Mouse (Mus musculus) 3T3-L1 (cell line): ENCODE results near the gene Mrps22.

Source experiments
- DNase-seq: peaks from one replicate; pipeline ENCODE4 v3.0.0-alpha.2; 2015; ENCODE audit warnings: low read depth, low spot score

Mrps22 gene

DNA sequence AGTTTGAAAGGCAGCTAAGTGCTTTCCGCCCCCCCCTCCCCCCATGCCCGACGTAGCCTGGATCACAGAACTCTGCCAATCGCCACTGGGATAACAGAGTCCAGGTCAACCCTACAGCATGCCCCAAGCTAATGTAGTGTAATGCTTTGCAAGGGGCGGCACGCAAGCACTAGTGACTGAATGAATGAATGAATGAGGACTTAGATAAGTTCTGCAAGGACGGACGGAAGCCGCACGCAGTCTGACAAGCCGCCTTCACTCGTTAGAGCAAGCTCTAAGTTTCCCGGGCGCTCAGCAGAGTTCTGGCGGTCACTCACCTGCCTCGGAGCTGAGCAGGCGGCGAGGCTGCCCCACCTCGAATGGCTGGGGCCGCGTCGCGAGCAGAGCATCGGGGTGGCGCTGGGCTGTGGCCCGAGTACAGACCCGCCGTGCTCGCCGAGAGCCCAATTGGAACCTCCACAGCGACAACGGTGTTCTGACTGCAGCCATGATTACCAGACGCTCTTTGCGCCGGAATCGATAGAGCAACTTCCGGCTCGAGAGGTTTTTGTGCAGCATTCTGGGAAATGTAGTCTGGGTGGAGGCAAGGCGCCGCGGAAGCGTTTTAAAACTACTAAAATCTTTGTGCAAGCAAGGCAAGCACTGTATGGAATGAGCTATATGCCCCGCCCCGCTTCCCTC is at the start of gene Mrps22:
Mrps22 (minus strand) TSS at position 505 of the 681 bp plus-strand sequence.
- peak; percentile 91 for DNase-seq

DNA sequence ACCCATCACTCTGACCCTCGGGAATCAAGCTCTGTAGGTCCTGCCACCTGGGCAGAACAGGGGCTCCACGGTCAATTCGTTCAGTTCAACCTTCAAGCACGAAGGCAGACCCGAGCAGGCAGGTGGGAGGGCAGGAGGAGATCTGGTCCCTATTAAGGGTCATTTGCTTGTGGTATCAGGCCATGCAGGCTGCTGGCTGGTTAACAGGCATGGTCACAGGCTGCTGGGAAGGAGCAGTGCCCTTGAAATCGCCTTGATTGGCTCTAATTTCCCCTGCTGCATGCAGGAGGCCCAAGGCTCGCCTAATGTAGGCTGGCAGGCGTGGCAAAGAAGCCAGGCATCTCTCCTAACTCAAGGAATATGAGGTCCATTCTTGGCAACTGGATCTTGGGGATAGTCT is 49.1 kb upstream of the Mrps22 start:
- no peak for DNase-seq

GRCm38 (mm10) chr9:98647418-98647817 is 46.0 kb upstream of the Mrps22 start:
- no peak for DNase-seq

DNA sequence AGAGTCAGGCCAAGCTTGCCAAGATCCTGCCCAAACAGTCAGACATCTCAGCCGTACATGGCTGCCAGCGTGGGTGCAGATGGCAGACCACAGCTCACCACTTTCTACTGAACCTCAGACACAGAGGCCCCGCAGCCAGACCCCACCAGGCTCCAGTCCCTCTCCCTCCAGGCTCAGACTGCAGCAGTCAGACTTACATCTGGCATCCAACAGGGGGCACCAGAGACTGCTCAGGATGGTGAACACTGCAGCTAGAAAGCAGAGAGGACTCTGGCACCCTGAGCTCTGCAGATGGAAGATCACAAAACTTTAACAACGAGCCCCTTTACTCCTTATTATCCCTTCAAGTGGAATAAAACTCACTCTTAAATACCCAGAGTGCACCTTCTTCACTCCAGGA is 44.3 kb upstream of the Mrps22 start:
- DNase-seq: peak; percentile 71

DNA sequence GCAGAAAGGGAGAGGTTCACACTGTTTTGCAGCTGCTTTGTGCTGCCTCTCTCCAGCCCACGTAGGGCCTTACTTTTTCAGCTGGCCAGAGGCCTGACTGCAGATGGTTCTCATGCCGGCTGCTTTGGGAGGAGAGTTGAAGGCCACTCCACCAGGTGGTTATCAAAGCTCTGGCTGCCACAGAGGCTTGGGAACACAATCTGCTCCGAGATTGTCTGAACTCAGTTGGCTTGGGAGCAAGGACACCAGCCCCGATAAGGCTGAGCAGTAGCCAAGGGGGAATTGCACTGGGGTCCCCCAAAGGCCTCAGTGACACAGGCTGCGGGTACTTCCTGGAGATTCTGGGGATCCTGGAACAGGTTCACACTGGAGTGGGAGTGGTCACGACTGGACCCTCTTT is 40.7 kb upstream of the Mrps22 start:
- no peak for DNase-seq

GRCm38 (mm10) chr9:98633287-98634162 is 32.1 kb upstream of the Mrps22 start:
- DNase-seq: no peak

- DNase-seq: no peak
These were observed 27.0 kb upstream of the Mrps22 start for GRCm38 (mm10) chr9:98628480-98628879.

DNA sequence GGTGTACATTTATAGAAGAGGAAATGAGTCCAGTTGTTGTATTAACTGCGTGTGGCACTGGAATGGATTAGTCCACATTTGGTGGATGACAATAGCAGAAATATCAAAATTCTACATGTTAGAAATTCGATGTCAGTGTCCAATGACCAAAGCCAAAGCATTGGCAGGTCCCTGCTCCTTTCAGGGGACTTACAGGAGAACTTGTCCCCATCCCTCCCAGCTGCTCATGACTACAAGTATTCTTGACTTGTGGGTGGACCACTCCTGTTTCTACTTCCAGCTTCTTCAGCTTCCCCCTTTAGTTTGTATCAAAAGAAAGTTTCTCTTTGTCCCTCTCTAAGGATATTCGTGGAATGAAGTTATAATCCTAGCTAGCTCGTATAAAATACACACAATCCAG is 3.4 kb upstream of the Mrps22 start:
- no peak for DNase-seq

DNA sequence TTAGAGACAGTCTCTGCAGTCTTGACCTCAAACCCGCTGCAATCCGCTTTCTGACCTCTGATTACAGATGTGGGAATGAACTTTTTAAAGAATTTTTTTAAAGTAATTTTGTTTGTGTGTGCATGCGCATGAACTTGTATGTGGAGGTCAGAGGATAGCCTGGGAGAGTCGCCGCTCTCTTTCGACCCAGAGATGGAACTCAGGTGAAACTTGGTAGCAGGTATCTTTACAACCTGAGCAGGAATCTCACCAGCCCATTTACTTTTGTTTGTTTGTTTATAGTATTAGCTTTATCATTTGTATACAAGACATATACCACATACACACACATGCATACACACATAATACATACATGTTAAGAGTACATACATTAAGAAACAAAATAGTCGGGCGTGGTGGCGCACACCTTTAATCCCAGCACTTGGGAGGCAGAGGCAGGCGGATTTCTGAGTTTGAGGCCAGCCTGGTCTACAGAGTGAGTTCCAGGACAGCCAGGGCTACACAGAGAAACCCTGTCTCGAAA is 438 bp upstream of the Mrps22 start:
- no peak for DNase-seq

DNA sequence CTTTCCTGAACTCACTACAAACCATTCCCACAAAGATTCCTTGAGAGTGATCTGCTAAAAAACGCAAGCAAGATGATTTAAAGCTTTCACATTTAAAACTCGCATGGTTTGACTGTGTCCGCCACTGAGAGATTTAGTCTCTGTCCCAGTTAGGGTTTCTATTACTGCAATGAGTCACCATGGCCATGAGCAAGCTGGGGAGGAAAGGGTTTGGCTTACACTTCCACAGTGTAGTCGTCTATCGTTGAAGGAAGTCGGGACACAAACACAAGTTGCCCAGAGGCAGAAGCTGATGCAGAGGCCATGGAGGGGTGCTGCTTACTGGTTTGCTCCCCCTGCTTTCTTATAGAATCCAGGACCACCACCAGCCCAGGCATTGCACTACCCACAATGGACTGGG is 1.4 kb downstream of the Mrps22 start:
- peak; percentile 14 for DNase-seq

DNA sequence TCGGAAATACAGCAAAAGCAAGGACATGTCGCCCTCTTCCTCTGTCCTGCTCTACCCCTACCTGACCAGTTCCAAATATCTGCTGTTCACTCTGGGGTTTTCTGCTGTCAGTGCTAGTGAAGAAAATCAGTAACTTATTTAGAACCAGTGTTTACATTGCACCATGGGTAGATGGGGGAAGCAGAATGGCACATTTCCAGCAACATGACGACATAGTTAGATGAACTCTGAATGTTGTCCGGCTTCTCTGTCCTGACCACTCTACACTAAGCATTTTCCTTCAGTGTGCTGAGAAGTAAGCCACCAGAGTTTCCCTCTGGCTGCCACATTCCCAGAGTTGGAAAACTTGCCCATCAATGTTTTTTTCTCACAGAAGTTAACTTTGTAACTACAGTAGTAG is 17.6 kb downstream of the Mrps22 start:
- DNase-seq: no peak

- DNase-seq: peak; percentile 95
These were observed 38.0 kb downstream of the Mrps22 start, which contains the start of gene Copb2 for GRCm38 (mm10) chr9:98563137-98564126. Gene Copb2, plus strand, starts transcription at chr9:98563721.

- no peak for DNase-seq
These were observed 57.4 kb downstream of the Mrps22 start for GRCm38 (mm10) chr9:98544042-98544441.
